In genomic region chr2:91965417-91965816, GRCm38 (mm10) we compare ENCODE assay signal across 8 mouse cellular contexts. TPM values are rescaled to one million over a fixed set of nuclear protein-coding genes. Genes with fewer than 3 reads are reported as not detected.
DNase-seq lines count a peak whose midpoint lies in the region; ATAC-seq and TF ChIP-seq lines count a peak whose summit lies in the region.

No protein-coding gene starts in this region.

- ATAC-seq in hindbrain, postnatal 0 days: no peak
- no peak for ATAC-seq in liver, embryonic 13.5 days (ENCODE audit: low read depth)
- ATAC-seq in monocyte, adult 5-6 weeks (replicated peaks; ENCODE audit: insufficient number of reproducible peaks, low FRiP score, low TSS enrichment, poor library complexity, severe bottlenecking): peak; percentile 47

- peak overlapping the region; percentile 29 for H3K4me2 ChIP-seq in hindbrain, postnatal 0 days (ENCODE audit: low read depth, low read length)
- H3K4me2 ChIP-seq in liver, embryonic 13.5 days: peak overlapping the region; percentile 99

- intact Hi-C loops in left cerebral cortex, postnatal 25 days (cut with DNase I): no loop called here

- no peaks in the 10 kb centered on the region for H3K9me3 ChIP-seq in hindbrain, postnatal 0 days (ENCODE audit: low read length)
- H3K9me3 ChIP-seq in liver, embryonic 13.5 days (replicated peaks): no peaks in the 10 kb centered on the region

- H3K9ac ChIP-seq in hindbrain, postnatal 0 days (replicated peaks; ENCODE audit: low read length): no peak overlapping the region
- H3K9ac ChIP-seq in liver, embryonic 13.5 days: peak overlapping the region; percentile 22; the same call in 1 of the 2 replicates

- H3K27ac ChIP-seq in hindbrain, postnatal 0 days: no peak overlapping the region
- H3K27ac ChIP-seq in liver, embryonic 13.5 days: peak overlapping the region; percentile 65

- TF ChIP-seq CTCF in hindbrain, postnatal 0 days (IDR thresholded peaks at IDR 0.05; ENCODE audit: low read depth): no peak

- H3K36me3 ChIP-seq in hindbrain, postnatal 0 days (ENCODE audit: insufficient read depth, low read length): no peaks in the 10 kb centered on the region
- peaks cover 7% of the 10 kb centered on the region; the same call in 1 of the 2 replicates for H3K36me3 ChIP-seq in liver, embryonic 13.5 days

- peak; percentile 63 to 73 for DNase-seq in urinary bladder, postnatal 36 days (ENCODE audit: low spot score in 2 of 2)
- no peak for DNase-seq in urinary bladder, postnatal 10 days (ENCODE audit: low spot score)
- DNase-seq in gastrocnemius, postnatal 25 days: peak; percentile 70
- DNase-seq in hindbrain, postnatal 0 days (ENCODE audit: low spot score): no peak
- DNase-seq in liver, embryonic 13.5 days: no peak
- no peak for DNase-seq in left cerebral cortex, postnatal 25 days (ENCODE audit: low spot score in 2 of 2)
- no peak for DNase-seq in ovary, postnatal 10 days (ENCODE audit: low spot score)

- peaks cover 13% of the 10 kb centered on the region for H3K4me1 ChIP-seq in hindbrain, postnatal 0 days (ENCODE audit: insufficient read depth, low read length)
- H3K4me1 ChIP-seq in liver, embryonic 13.5 days (replicated peaks): peaks cover 51% of the 10 kb centered on the region

- no peaks in the 10 kb centered on the region for H3K27me3 ChIP-seq in hindbrain, postnatal 0 days (ENCODE audit: insufficient read depth, low read length)
- H3K27me3 ChIP-seq in liver, embryonic 13.5 days: peaks cover 55% of the 10 kb centered on the region

- 25% methylated on average over 20 of the region's 20 CpGs for WGBS in hindbrain, postnatal 0 days
- WGBS in liver, embryonic 13.5 days (ENCODE audit: insufficient replicate concordance): 8% methylated on average over 20 of the region's 20 CpGs

- no peak overlapping the region; the same call in 1 of the 2 replicates for H3K4me3 ChIP-seq in hindbrain, postnatal 0 days (ENCODE audit: low read length)
- peak overlapping the region; percentile 34 for H3K4me3 ChIP-seq in liver, embryonic 13.5 days (replicated peaks)

RNA-seq across cellular contexts. Expression of gene Dgkz, which starts 10.2 kb away (rescaled TPM):
- 10 to 100 TPM; 32.3 to 34.8 TPM for total RNA-seq in gastrocnemius, postnatal 25 days (2021)
- total RNA-seq in hindbrain, postnatal 0 days (2014; rRNA removed): 150 and 163 TPM in 2 replicates
- 40.7 and 41.2 TPM in 2 replicates for polyA plus RNA-seq in hindbrain, postnatal 0 days (2015; fragmentation: Nextera tagmentation; extraction: Ambion mirVana)
- polyA plus RNA-seq in liver, embryonic 13.5 days (2015; fragmentation: Nextera tagmentation; extraction: Ambion mirVana): 24.7 and 28.0 TPM in 2 replicates
- 83.0 to 148 TPM (median 110 TPM) in 3 replicates for total RNA-seq in monocyte, adult 5-6 weeks (2017)
- total RNA-seq in left cerebral cortex, postnatal 25 days (2021): 100 to 1,000 TPM; 556 to 558 TPM

RNA-seq across cellular contexts. Expression of gene Gm9821, which starts 19.9 kb away (rescaled TPM):
- not detected for total RNA-seq in gastrocnemius, postnatal 25 days (2021)
- total RNA-seq in hindbrain, postnatal 0 days (2014; rRNA removed): not detected in 2 replicates
- 0.08 TPM in 1 of 2 replicates, not detected in the other for polyA plus RNA-seq in hindbrain, postnatal 0 days (2015; fragmentation: Nextera tagmentation; extraction: Ambion mirVana)
- 0.80 and 0.89 TPM in 2 replicates for polyA plus RNA-seq in liver, embryonic 13.5 days (2015; fragmentation: Nextera tagmentation; extraction: Ambion mirVana)
- 0.29 to 0.97 TPM (median 0.32 TPM) in 3 replicates for total RNA-seq in monocyte, adult 5-6 weeks (2017)
- total RNA-seq in left cerebral cortex, postnatal 25 days (2021): not detected

RNA-seq across cellular contexts. Expression of gene Mdk, which starts 33.3 kb away (rescaled TPM):
- total RNA-seq in gastrocnemius, postnatal 25 days (2021): 1 to 10 TPM; 3.3 to 3.4 TPM
- total RNA-seq in hindbrain, postnatal 0 days (2014; rRNA removed): 54.9 and 78.4 TPM in 2 replicates
- polyA plus RNA-seq in hindbrain, postnatal 0 days (2015; fragmentation: Nextera tagmentation; extraction: Ambion mirVana): 167 and 171 TPM in 2 replicates
- polyA plus RNA-seq in liver, embryonic 13.5 days (2015; fragmentation: Nextera tagmentation; extraction: Ambion mirVana): 50.1 and 52.2 TPM in 2 replicates
- 10.2 TPM in 1 of 3 replicates, not detected in the others for total RNA-seq in monocyte, adult 5-6 weeks (2017)
- 10 to 100 TPM; 18.3 to 19.6 TPM for total RNA-seq in left cerebral cortex, postnatal 25 days (2021)

RNA-seq across cellular contexts. Expression of gene Chrm4, which starts 38.4 kb away (rescaled TPM):
- not detected for total RNA-seq in gastrocnemius, postnatal 25 days (2021)
- total RNA-seq in hindbrain, postnatal 0 days (2014; rRNA removed): 3.3 and 4.4 TPM in 2 replicates
- polyA plus RNA-seq in hindbrain, postnatal 0 days (2015; fragmentation: Nextera tagmentation; extraction: Ambion mirVana): 0.75 and 0.93 TPM in 2 replicates
- 0.07 and 0.09 TPM in 2 replicates for polyA plus RNA-seq in liver, embryonic 13.5 days (2015; fragmentation: Nextera tagmentation; extraction: Ambion mirVana)
- total RNA-seq in monocyte, adult 5-6 weeks (2017): 0.29 TPM in 1 of 3 replicates, not detected in the others
- total RNA-seq in left cerebral cortex, postnatal 25 days (2021): 10 to 100 TPM; 41.6 to 55.1 TPM

RNA-seq across cellular contexts. Expression of gene Creb3l1, which starts 58.9 kb away (rescaled TPM):
- 10 to 100 TPM in 1 of 2 experiments, 1 to 10 TPM in 1; 8.0 to 10.3 TPM for total RNA-seq in gastrocnemius, postnatal 25 days (2021)
- total RNA-seq in hindbrain, postnatal 0 days (2014; rRNA removed): 3.4 and 3.5 TPM in 2 replicates
- 3.2 and 3.5 TPM in 2 replicates for polyA plus RNA-seq in hindbrain, postnatal 0 days (2015; fragmentation: Nextera tagmentation; extraction: Ambion mirVana)
- 1.1 and 1.4 TPM in 2 replicates for polyA plus RNA-seq in liver, embryonic 13.5 days (2015; fragmentation: Nextera tagmentation; extraction: Ambion mirVana)
- total RNA-seq in monocyte, adult 5-6 weeks (2017): 0.78 TPM in 1 of 3 replicates, not detected in the others
- total RNA-seq in left cerebral cortex, postnatal 25 days (2021): 1 to 10 TPM; 2.9 to 3.2 TPM

Comparison
In these comparisons a context has a peak if more than half of its experiments do, and no peak if none do; other contexts are left out.
1. DNase-seq: peak in urinary bladder, postnatal 36 days (2 of 2) and gastrocnemius, postnatal 25 days (single experiment); none in urinary bladder, postnatal 10 days (single experiment), hindbrain, postnatal 0 days (single experiment), liver, embryonic 13.5 days (single experiment), left cerebral cortex, postnatal 25 days (0 of 2) and ovary, postnatal 10 days (single experiment).